Mouse (Mus musculus): Measurements from ENCODE around the gene Edf1. TPM values are rescaled to one million over a fixed set of nuclear protein-coding genes. Genes with fewer than 3 reads are reported as not detected.

The Edf1 gene
- total and polyA plus RNA-seq, 3 experiments = 188 to 215 (median 202) TPM

DNA sequence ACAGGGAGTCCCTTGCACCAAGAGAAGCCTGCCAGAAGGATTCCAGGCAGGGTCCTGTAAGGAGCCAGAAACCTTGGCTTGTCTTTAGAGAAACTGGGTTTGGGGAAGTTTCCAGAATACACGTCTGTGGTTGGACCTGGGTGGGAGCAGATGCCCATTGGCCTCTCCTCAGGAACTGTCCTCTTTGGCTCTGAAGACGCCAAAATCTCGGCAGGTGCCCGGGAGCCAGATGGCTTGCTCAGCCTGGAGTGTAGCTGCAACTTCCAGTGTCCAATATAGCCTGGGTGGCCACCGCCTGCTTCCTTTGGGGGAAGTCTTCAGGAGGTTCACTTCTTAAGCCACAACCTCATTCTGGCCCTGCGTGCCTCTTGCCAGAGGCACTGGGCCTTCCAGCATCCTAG lies 24.3 kb downstream of the Edf1 start:
- peaks cover 33% of the 10 kb centered on the region for H3K9me3 ChIP-seq (replicated peaks; ENCODE audit: low read length)
- H3K27me3 ChIP-seq (replicated peaks) = no peaks in the 10 kb centered on the region
- no peak overlapping the region for H3K4me3 ChIP-seq (replicated peaks in 1 of 3; ENCODE audit: low read depth in 2 of 3, low read length in 2 of 3, poor library complexity in 1 of 3)
- no peak overlapping the region for H3K4me2 ChIP-seq (ENCODE audit: insufficient read depth, low read depth, poor library complexity, severe bottlenecking)
- H3K79me2 ChIP-seq (replicated peaks; ENCODE audit: control insufficient read depth, extremely low read depth, insufficient read depth, poor library complexity, severe bottlenecking) = no peaks in the 10 kb centered on the region
- no peak overlapping the region for H3K9ac ChIP-seq (ENCODE audit: insufficient read depth, low read depth)
- H3K27ac ChIP-seq (ENCODE audit: insufficient read depth, low read depth) = no peak overlapping the region
- dilution Hi-C loops (cut with MboI; ENCODE audit: extremely low pct_ligation_motif_present, extremely low pct_unique_long_range_greater_than_20kb, low sequenced_read_pairs) (no loop called here), in situ Hi-C loops (cut with MboI; ENCODE audit: low pct_ligation_motif_present, low pct_unique_long_range_greater_than_20kb, low sequenced_read_pairs) (no loop called here)
- peaks cover 46 to 80% of the 10 kb centered on the region in 2 experiments for H3K36me3 ChIP-seq (replicated peaks in 1 of 2; ENCODE audit: control insufficient read depth in 1 of 2, insufficient read depth in 1 of 2, low read length in 1 of 2)
- TF ChIP-seq JUN (IDR thresholded peaks at IDR 0.05; ENCODE audit: insufficient read depth, low read depth, low read length) (no peak), MEF2A (IDR thresholded peaks at IDR 0.05; ENCODE audit: borderline replicate concordance, low read depth, low read length) (no peak), JUND (conservative IDR thresholded peaks at IDR 0.05; ENCODE audit: low read depth, low read length) (no peak), MXI1 (IDR thresholded peaks at IDR 0.05; ENCODE audit: low read depth, low read length) (no peak), GABPA (IDR thresholded peaks at IDR 0.05; ENCODE audit: insufficient replicate concordance, low read depth, low read length) (no peak), TBP (conservative IDR thresholded peaks at IDR 0.05; ENCODE audit: low read depth, low read length) (no peak), RAD21 (IDR thresholded peaks at IDR 0.05; ENCODE audit: low read depth, low read length) (no peak), UBTF (IDR thresholded peaks at IDR 0.05; ENCODE audit: low read depth, low read length) (no peak), ZC3H11A (IDR thresholded peaks at IDR 0.05; ENCODE audit: low read depth, low read length) (no peak), CTCF (conservative IDR thresholded peaks at IDR 0.05 in 1 of 2, IDR thresholded peaks at IDR 0.05 in 1 of 2; ENCODE audit: low read depth in 2 of 2, low read length in 2 of 2) (no peak), POLR2AphosphoS2 (IDR thresholded peaks at IDR 0.05; ENCODE audit: low read depth, low read length) (no peak), ZMIZ1 (IDR thresholded peaks at IDR 0.05; ENCODE audit: low read depth, low read length) (no peak), SIN3A (IDR thresholded peaks at IDR 0.05; ENCODE audit: low read length) (no peak), NRF1 (IDR thresholded peaks at IDR 0.05; ENCODE audit: low read depth, low read length) (no peak), NELFE (IDR thresholded peaks at IDR 0.05; ENCODE audit: low read depth, low read length) (no peak), MAZ (IDR thresholded peaks at IDR 0.05; ENCODE audit: low read depth, low read length) (no peak)
- DNase-seq (ENCODE audit: extremely low read depth) = no peak
- H3K4me1 ChIP-seq (ENCODE audit: control insufficient read depth in 1 of 2, insufficient read depth in 2 of 2) = peaks cover 5 to 24% of the 10 kb centered on the region in 2 experiments; a peak in 3 of 4 replicates

DNA sequence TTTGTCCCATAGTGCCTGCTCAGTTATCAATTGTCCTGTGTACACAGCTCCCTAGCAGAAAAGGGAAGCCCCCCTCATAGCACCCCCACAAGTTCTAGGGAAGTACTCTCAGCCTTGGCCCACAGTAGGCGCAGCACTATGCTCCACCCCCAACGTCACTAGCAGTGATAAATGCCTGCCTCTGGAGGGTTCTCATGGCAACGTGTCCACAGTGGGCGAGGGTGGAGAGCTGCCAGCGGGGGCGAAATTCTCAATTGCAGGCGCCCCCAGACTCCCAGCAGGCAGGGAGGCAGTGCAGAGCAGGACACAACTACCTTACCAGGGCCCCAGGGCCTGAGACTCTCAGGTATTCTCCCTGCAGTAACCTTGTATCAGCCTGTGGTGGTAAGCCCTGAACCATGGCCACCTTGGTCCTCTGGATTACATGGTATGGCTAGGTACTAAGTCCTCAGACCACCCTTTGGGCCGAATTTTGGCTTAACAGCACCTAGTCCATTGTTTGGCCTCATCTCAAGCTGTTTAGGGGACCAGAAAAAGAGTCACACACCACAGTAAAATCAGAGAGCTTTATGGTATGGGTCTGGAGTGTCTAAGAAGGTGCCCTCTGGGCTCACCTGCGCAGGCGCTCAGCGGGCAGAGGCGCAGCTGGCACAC lies 24.9 kb downstream of the Edf1 start:
- Histone ChIP-seq H3K36me3 (replicated peaks in 1 of 2; ENCODE audit: control insufficient read depth in 1 of 2, insufficient read depth in 1 of 2, low read length in 1 of 2) (peaks cover 46 to 80% of the 10 kb centered on the region in 2 experiments), H3K4me2 (ENCODE audit: insufficient read depth, low read depth, poor library complexity, severe bottlenecking) (no peak overlapping the region), H3K79me2 (replicated peaks; ENCODE audit: control insufficient read depth, extremely low read depth, insufficient read depth, poor library complexity, severe bottlenecking) (no peaks in the 10 kb centered on the region), H3K27ac (ENCODE audit: insufficient read depth, low read depth) (no peak overlapping the region), H3K27me3 (replicated peaks) (no peaks in the 10 kb centered on the region), H3K9me3 (replicated peaks; ENCODE audit: low read length) (peaks cover 26% of the 10 kb centered on the region), H3K4me3 (replicated peaks in 1 of 3; ENCODE audit: low read depth in 2 of 3, low read length in 2 of 3, poor library complexity in 1 of 3) (no peak overlapping the region), H3K4me1 (ENCODE audit: control insufficient read depth in 1 of 2, insufficient read depth in 2 of 2) (peaks cover 5 to 24% of the 10 kb centered on the region in 2 experiments; a peak in 3 of 4 replicates), H3K9ac (ENCODE audit: insufficient read depth, low read depth) (no peak overlapping the region)
- dilution Hi-C loops (cut with MboI; ENCODE audit: extremely low pct_ligation_motif_present, extremely low pct_unique_long_range_greater_than_20kb, low sequenced_read_pairs) (no loop called here), in situ Hi-C loops (cut with MboI; ENCODE audit: low pct_ligation_motif_present, low pct_unique_long_range_greater_than_20kb, low sequenced_read_pairs) (no loop called here)
- DNase-seq (ENCODE audit: extremely low read depth) = no peak
- TF ChIP-seq SIN3A (IDR thresholded peaks at IDR 0.05; ENCODE audit: low read length) (no peak), UBTF (IDR thresholded peaks at IDR 0.05; ENCODE audit: low read depth, low read length) (no peak), BHLHE40 (IDR thresholded peaks at IDR 0.05; ENCODE audit: low read depth, low read length) (no peak), TBP (conservative IDR thresholded peaks at IDR 0.05; ENCODE audit: low read depth, low read length) (no peak), MXI1 (IDR thresholded peaks at IDR 0.05; ENCODE audit: low read depth, low read length) (no peak), POLR2A (IDR thresholded peaks at IDR 0.05; ENCODE audit: low read depth, low read length) (no peak), SMC3 (IDR thresholded peaks at IDR 0.05; ENCODE audit: low read depth, low read length) (no peak), ELF1 (IDR thresholded peaks at IDR 0.05; ENCODE audit: low read depth, low read length) (no peak), GABPA (IDR thresholded peaks at IDR 0.05; ENCODE audit: insufficient replicate concordance, low read depth, low read length) (no peak), MAFK (IDR thresholded peaks at IDR 0.05; ENCODE audit: insufficient replicate concordance, low read length) (no peak), MEF2A (IDR thresholded peaks at IDR 0.05; ENCODE audit: borderline replicate concordance, low read depth, low read length) (no peak), HCFC1 (IDR thresholded peaks at IDR 0.05; ENCODE audit: low read depth, low read length) (no peak)
